Mouse (Mus musculus): ENCODE measurements around the gene Meox2. TPM values are rescaled to one million over a fixed set of nuclear protein-coding genes. Genes with fewer than 3 reads are reported as not detected.
"Not testable (repeated sequence)": the region's sequence is repeated elsewhere in the genome, so short reads cannot be mapped to it uniquely, and the experiment has no call there.

Meox2 gene
- polyA plus RNA-seq (2012; rRNA removed): 6.5 and 10.1 TPM in 2 replicates

- DNase-seq (ENCODE audit: low read depth): no peak
Observed at GRCm38 (mm10) chr12:37108390-37108738, at the start of gene Meox2. Meox2 (plus strand) TSS chr12:37108540.

- no peak for DNase-seq (ENCODE audit: low read depth)
Observed at GRCm38 (mm10) chr12:37072636-37073035, 35.7 kb upstream of the Meox2 start.

GRCm38 (mm10) chr12:37077308-37077707 lies 31.0 kb upstream of the Meox2 start:
- DNase-seq (ENCODE audit: low read depth): no peak

GRCm38 (mm10) chr12:37080005-37080404 lies 28.3 kb upstream of the Meox2 start:
- DNase-seq (ENCODE audit: low read depth): not testable (repeated sequence)

GRCm38 (mm10) chr12:37106541-37106940 lies 1.8 kb upstream of the Meox2 start:
- DNase-seq (ENCODE audit: low read depth): no peak

- no peak for DNase-seq (ENCODE audit: low read depth)
Observed at GRCm38 (mm10) chr12:37107150-37107549, 1.2 kb upstream of the Meox2 start.

- DNase-seq (ENCODE audit: low read depth): no peak
Observed at GRCm38 (mm10) chr12:37107713-37108389, 489 bp upstream of the Meox2 start.

- DNase-seq (ENCODE audit: low read depth): no peak
Observed at GRCm38 (mm10) chr12:37108819-37109473, 606 bp downstream of the Meox2 start.

GRCm38 (mm10) chr12:37109474-37110012 lies 1.2 kb downstream of the Meox2 start:
- no peak for DNase-seq (ENCODE audit: low read depth)

- no peak for DNase-seq (ENCODE audit: low read depth)
Observed at GRCm38 (mm10) chr12:37110977-37111376, 2.6 kb downstream of the Meox2 start.

GRCm38 (mm10) chr12:37119246-37119645 lies 10.9 kb downstream of the Meox2 start:
- no peak for DNase-seq (ENCODE audit: low read depth)

- DNase-seq (ENCODE audit: low read depth): no peak
Observed at GRCm38 (mm10) chr12:37123763-37124162, 15.4 kb downstream of the Meox2 start.

- DNase-seq (ENCODE audit: low read depth): no peak
Observed at GRCm38 (mm10) chr12:37142080-37142703, 33.9 kb downstream of the Meox2 start.

GRCm38 (mm10) chr12:37143879-37144278 lies 35.5 kb downstream of the Meox2 start:
- DNase-seq (ENCODE audit: low read depth): no peak

GRCm38 (mm10) chr12:37167742-37168141 lies 59.4 kb downstream of the Meox2 start:
- no peak for DNase-seq (ENCODE audit: low read depth)

- DNase-seq (ENCODE audit: low read depth): no peak
Observed at GRCm38 (mm10) chr12:37173324-37173723, 65.0 kb downstream of the Meox2 start.

- DNase-seq (ENCODE audit: low read depth): no peak
Observed at GRCm38 (mm10) chr12:37183689-37184088, 75.3 kb downstream of the Meox2 start.

GRCm38 (mm10) chr12:37188940-37189488 lies 80.7 kb downstream of the Meox2 start:
- no peak for DNase-seq (ENCODE audit: low read depth)
